Mouse (Mus musculus) c-Kit-positive CD71-positive TER-119-positive erythroid progenitor cells, embryonic 14.5 days (primary cell): ENCODE measurements around the gene Gm20388.
A peak's percentile ranks its signal among the peaks of the same experiment; 100 is the strongest.
"Not testable (repeated sequence)": the region's sequence is repeated elsewhere in the genome, so short reads cannot be mapped to it uniquely, and the experiment has no call there.

ENCODE experiments used
- DNase-seq: peaks from one replicate; pipeline ENCODE4 v3.0.0-alpha.2; 2013; ENCODE audit warnings: low spot score

Gm20388 gene

DNA sequence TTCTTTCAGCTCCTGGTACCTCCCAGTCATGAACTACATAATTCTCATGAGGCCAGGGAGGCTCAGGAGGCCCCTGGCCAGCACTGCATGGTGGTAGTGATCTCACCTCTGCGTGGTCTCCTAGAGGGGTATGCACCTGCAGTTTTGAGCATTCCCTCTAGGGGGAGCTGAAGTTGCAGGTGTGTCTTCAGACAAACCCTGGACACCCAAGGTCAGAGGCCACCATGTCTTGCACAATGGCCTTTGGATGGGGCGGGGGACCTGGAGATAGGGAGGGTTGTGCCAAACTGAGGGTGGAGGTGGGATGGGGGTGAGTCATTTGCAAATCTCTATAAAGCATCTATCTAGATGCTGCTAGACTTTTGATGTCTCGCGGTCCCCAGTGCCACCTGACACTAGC, 405.0 kb downstream of the Gm20388 start:
- DNase-seq = no peak

DNA sequence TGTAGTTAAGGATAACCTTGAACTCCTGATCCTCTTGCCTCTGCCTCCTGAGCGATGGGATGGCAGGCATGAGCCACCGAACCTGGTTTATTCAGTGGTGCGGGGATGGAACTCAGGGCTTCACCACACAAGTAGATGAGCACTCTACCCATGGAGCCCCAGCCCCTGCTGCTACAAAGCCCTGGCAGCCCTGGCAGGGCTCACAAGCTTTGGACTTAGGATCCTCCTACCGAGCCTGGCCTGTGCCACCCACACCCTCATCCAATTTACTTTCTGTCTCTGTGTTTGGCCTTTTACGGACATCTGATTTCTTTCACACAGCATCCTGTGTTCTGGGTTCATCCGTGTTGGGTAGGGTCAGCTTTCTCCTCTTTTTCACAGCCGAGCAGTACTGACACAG, 406.1 kb downstream of the Gm20388 start:
- no peak for DNase-seq

DNA sequence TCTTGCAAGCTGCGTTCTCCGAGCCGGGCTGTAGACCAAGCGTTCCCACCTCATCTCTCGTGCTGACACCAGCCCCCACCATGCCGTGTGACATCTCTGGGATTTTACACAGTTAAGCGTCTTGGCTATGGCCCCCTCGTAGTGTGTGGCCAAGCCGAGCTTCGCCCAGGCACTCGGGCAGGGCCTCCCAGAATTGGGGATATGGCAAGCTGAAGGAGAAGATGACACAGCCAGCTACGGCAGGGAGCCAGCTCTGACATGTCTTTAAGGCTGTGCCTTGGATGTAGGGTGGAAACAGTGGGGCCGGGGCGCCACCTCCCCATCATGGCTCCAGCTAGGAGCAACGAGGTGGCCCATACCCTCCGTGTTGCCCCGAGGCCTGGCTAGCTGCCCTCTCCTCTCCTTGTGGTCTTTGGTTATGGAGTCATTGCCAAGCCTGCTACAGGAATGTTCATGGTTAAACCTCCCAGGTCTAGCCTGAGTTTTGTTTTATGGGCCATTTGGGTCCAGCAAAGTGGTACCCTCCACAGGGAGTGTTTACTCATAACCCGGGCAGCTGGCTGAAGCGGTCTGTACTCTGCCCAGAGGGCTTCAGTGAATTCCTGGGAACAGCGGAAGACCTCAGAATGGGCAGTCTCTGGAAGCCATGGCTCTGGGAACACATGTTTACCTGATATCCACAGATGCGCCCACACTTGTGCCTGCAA, 406.6 kb downstream of the Gm20388 start:
- DNase-seq = no peak

DNA sequence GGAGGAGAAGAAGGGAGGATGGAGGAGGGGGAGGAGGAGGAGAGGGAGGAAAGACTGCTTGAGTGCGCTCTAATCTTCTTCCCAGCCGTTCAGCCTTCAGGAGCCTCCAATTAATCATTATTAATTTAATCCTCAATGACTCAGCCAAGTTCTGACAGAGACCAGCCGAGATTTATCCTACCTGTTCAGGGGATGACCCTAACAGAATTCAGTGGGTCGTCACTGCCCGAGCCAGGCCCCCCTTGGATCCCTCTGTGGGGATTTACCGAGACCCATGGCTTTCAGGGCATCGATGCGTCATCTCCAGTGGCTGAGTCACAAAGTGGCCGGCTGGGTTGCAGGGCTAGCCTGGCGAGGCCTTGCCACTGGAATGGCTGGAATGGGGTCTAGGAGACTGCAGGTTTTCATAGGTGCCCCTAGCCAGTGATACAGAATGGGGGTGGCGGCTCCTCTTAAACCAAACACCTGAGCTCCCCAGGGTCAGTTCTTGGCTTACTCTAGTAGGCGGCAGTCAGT, 407.9 kb downstream of the Gm20388 start:
- DNase-seq = no peak

DNA sequence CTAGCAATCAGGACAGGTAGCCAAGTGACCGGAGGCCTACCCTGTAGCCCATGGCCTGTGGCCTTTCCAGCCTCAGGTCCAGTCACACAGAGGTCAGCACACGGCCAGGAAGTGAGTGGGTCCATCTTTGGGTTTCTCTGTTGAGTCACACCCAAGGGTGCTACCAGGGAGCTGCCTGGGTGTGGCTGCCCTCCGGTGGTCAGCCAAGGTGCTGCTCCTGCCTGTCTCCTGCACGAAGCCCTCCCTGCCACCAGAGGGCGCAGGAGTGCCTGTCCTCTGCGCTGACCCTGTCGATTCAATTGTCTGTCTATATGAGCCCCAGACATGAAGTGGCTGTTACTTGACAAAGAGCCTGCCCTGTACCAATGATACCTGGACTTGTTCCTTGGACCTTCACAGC, 408.8 kb downstream of the Gm20388 start:
- peak; percentile 83 for DNase-seq

DNA sequence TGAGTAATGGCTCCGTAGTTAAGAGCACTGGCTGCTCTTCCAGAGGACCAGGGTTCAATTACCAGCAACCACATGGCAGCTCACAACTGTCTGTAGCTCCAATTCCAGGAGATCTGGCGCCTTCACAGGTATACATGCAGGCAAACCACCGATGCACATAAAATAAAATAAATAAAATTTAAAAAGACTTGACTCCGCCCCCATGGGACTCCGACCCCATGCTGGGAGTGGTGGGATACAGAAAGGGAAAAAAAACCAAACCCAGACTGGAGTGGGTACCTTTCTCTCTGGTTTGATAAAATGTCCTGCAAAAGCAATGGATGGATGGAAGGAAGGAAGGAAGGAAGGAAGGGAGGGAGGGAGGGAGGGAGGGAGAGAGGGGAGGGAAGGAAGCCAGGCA, 409.5 kb downstream of the Gm20388 start:
- DNase-seq = no peak

DNA sequence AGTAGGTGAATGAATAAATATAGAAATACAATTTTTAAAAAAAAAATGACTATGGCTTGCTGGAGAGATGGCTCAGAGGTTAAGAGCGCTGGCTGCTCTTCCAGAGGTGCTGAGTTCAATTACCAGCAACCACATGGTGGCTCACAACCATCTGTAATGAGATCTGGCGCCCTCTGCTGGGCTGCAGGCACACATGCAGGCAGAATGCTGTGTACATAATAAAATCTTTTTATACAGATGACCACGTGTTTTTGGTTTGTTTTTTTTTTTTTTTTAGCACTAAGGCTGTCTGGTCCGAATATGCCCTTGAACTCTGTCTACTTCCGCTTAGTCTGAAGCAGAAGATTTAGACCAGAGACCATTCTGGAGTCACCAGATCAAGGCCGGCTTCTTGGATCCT, 411.1 kb downstream of the Gm20388 start:
- peak; percentile 55 for DNase-seq

DNA sequence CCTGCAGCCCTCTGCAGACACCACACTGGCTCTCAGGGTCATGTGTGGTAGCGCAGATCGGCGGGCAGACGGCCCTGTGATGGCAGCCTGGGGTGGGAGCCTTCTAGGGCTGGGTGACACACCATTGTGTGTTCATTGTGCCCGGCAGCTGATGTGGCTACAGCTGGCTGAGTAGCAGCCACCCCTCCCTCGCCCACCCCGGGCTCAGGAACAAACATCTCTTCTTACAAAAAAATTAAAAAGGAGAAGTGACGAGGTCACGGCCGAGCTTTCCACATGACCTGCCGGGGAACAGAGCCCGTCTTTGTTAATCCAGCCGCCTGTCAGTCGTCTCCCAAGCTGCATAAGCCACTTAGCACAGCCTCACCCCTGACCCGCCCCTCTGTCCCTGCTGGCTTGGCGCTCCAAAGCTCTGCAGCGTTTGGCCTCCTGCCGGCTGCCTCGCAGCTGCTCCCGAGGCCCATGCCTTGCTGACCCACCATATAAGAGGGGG, 412.4 kb downstream of the Gm20388 start:
- DNase-seq = no peak

DNA sequence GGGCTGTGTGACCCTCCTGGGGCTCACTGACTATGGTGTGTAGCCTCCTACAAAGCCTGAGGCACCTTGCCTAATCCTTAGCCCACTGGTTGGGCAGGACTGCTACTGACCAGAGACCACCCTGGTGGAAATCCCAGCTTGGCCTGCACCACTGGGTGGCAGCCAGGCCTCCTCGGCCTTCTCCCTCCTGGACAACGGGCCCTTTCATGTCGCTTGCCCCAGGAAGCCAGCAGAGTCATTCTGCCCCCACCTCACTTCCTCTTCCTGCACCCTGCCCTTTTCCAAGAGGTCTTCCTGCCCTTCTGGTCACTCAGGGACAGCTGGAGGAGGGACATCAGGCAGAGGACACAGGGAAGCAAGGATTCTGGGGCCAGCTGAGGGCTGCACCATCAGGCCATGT, 413.9 kb downstream of the Gm20388 start:
- no peak for DNase-seq

DNA sequence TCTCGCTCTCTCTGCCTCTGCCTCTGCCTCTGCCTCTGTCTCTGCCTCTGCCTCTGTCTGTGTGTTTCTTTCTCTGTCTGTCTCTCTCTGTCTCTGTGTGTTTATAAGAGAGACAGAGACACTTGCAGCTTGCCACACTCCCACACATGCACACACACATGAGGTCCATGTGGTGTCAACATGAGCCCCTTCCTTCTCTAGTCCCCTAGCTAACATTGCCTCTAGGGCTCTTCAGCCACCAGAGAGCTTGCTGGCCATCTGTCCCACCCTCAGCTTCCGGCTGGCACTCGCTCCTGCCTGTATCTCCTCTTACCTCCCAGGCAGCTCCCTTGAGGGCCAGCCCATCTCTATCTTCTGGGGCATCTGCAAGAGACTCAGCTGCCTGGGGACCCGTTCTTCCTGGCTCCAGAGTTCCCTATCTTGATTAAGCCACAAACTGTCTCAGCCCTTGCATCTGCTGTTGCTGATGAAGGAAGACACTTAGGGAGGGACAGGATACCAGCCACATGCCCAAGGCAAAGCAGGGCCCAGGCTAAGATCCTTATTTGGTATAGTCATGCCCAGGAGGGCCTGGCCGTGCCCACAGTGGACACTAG, 414.6 kb downstream of the Gm20388 start:
- no peak for DNase-seq

DNA sequence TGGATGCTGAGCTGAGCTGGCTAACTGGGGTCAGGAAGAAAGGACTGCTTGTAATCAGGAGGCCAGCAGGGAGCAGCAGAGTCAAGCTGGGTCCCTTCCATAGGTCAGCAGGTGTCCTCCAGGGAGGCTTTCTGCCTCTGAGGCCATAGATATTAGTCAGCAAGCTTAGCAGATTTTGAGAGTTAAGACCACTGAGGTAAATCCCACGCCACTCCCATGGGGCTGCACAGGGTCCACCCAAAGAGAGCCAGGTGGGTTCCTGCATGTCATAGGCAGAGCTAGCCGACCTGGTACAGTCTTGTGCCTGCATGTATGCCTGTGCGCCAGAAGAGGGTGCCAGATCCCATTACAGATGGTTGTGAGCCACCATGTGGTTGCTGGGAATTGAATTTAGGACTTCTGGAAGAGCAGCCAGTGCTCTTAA, 416.5 kb downstream of the Gm20388 start:
- DNase-seq = no peak

DNA sequence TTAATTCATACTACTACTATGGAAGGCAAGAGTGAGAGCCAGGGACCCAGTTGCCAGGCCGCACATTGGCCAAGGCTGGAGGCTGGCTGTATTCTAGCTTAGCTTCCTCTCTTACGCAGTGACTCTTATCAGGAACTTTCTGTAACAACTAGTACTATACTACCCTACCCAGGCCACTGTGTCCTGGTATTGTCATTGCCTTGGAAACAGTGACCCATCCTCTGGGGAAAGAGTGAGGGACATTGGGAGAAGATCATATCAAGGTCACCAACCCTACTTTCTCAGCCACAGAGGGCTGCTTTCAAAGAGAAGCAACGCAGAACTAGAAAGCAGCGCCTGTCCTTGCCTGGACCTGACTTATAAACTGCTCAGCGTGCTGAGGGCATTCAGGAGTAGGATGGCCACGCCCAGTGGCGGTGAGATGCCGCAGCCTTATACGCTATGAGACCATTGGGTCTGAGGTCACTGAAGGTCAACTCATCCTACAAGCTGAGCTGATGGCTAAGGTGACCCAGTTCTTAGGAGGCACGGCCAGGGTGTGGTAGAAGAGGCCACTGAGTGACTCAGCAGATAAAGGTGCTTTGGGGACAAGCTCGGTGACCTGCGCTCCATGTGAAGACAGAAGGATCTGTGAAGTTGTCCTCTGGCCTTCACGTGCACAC, 417.9 kb downstream of the Gm20388 start:
- DNase-seq = no peak

DNA sequence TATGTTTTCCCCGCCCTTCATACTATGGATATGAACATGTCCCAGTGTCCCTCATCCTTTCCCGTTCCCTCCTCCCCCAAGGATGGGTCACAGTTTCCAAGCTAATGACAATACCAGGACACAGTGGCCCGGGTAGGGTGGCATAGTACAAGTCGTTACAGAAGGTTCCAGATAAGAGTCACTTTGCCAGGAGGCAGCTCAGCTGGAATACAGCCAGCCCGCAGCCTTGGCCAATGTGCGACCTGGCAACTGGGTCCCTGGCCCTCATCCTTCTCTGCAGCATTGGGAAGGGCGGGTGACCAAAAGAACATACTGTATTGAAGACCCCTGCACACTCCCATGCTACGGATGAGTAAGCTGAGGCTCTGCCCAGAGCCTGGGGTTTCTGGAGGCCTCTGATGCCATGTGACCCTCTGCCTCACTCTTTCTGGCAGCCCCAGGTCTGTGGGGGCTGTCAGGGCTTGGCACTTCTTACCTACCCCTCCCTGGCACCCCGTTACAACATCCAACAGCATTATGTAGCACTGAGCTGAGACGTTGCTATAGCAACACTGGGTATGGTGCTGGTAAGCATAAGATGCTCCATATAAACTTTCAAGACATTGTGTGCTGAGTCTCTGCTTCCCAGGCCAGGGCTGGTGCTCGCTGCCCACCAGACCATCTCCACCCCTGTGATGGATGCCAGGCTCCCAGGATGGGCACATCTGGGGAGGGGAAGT, 418.5 kb downstream of the Gm20388 start:
- no peak for DNase-seq

DNA sequence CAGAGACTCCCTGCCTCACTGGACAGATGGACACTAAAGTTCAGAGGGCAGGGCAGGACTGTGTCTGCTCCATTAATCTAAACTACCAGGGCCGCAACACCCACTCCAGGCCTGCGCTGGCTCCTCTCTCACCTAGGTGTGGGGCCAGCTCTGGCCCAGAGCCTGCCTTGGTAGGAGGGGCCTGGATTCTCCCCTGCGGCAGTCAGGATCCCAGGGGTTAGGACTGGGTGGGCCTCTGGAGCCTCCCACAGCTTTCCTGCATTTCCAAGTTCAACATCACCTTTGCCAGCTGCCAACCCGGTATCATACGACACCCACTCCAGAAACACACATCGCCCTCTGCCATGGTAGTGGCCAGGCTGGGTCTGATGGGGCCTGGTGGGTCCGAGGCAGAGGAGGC, 420.4 kb downstream of the Gm20388 start:
- no peak for DNase-seq

DNA sequence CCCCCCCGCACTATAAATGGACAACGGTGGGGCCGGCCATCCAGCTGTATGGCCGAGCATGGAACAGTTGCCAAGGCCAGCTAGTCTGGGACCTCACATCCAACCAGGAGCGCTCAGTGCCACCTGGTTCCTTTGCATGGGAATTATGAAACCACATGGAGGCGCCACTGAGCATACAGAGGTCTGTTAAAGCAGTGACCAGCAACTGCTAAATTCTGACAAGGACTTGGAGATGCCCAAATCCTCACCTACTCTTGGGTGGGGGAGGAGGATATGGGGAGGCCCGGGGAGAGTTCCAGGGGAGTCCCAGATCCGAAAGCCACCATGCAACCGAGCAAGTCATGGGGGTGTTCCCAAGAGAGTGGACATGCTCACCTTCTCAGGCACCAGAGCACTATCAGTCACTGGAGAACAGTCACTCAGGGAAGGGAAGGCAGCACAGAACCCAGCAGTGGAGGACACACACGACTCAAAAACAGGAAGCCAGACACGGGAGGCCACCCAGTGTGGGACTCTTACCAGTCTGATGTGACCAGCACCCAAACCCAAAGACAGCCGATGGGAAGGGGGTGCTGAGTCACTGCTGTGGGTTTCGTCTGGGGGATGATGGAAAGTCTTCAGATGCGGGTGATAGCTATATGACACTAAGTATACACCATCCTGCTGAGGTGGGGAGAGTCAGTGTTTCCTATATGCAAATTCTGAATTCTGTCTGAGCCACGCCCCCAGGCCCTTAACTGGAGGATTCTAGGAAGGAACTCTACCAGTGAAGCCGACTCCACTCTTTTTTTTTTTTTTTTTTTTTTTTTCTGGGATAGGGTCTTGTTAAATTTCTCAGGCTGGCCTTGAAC, 422.0 kb downstream of the Gm20388 start:
- DNase-seq = peak; percentile 49

DNA sequence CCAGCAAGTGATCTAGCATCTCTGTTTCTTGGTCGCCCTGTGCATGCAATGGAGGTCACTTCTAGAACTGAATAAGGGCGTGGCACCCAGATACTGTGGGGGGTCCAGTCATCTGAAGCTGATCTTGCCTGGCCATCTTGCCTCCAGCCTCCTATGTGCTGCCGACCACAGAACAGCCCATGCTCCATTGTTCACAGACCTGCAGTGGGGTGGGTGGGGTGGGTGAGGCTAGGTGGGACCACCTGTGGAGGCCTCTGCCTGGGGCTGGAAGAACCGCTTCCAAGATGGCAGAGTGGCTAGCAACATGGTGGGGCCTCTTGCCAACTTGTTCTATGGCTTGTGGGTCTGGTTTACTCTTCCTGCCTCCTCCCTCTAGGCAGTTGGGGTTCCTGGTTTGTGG, 423.0 kb downstream of the Gm20388 start:
- no peak for DNase-seq

DNA sequence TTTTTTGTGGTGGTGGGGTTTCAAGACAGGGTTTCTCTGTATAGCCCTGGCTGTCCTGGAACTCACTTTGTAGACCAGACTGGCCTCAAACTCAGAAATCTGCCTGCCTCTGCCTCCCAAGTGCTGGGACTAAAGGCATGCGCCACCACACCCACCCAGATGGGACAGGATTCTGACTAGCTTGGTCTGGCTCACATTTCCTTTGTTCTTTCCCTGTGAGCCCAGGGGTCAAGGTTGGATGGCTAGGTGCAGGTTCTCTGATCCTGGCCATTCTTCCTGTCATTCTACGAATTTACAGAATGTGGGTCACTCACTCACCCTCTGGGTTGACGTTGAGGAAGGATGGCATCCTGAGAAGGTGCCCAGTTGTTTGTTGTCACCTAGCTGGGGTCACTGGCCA, 423.6 kb downstream of the Gm20388 start:
- not testable (repeated sequence) for DNase-seq

DNA sequence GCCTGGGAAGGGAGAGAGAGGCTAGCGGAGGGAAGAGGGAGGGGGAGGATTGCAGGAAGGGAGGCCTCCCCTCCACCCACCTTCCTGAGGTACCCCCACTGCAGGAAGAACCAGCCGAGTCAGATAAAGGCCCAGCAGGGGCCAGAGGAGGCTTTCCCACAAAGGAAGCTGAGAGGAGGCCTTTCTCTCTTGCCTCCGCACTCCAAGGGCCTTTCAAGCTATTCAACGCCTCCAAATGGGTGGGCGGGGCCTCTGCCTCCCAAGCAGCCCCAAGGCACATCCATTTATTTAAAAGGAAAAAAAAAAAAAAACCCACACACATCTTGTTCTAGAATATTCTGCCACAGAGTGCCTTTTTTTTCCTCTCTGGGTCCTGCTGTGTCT, 424.2 kb downstream of the Gm20388 start:
- DNase-seq = no peak

DNA sequence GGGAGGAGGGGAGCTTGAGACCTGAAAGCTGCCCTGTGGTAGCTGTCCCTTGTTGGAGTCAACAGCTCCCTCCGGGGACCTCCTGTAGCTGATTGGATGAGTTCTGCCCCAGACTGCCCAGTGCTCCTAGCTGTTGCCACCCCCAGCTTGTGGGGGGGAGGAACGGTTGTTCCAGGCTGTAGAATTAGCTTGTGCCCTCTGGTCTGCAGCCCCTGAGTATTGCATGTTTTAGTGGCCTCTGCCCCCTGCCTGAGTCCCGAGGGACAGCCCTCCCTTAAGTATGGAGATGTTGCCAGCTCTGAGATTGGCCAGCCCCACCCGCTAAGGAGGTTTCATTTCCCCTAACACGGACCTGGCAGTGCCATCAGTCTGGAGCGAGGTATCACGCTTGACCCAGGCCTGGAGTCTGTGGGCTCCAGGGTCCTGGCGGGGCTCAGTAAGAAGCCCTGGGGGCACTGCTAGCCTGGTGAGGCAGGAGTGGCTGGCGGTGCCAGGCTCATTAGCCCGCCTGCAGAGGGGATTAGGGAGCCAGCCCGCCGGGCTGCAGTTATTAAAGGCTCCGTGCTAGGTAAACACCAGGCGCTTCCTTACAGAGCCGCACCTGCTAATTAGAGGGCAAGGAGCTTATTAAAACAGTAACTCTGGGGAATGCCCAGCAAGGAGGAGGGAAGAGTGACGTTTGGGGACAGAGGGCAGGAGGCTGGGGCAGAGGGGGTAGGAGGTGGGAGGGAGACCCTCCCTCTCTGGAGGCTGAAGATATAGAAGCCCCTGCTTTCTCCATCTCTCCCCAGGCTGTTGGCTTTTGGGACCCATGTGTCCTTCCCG, 424.8 kb downstream of the Gm20388 start:
- DNase-seq = no peak

DNA sequence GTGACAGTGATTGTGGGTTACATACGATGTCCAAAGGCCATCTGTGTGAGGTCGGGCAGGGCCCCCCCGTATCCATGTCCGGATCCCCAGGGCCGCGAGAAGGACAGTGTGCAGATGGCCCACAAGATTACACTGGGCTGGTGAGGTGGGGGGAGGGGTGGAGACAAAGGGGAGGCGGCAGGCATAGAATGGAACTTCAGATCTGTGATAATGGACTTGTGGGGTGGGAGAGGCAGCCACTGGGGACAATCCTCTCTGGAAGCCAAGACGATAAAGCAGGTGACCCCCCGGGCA, 425.4 kb downstream of the Gm20388 start:
- no peak for DNase-seq
